Mouse (Mus musculus): ENCODE results near the gene Trappc6a.

The Trappc6a gene

DNA sequence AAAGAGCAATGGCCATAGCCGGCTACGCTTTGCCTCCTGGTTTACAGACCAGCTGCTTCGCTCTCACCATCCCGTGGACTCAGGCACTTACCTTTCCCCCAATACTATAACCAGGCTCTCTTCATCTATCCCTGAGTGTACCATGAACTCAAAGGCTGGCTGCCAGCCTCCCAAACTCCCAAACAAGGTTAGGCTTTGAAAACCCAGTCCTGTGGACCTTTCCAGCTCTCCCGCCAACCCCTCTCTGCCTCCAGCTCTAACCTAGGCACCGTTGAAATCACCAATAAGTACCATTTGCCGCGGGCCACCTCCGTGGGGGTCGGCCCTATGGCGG, 53.2 kb downstream of the Trappc6a start:
- no peak for DNase-seq (ENCODE audit: low spot score in 2 of 2)

- DNase-seq (ENCODE audit: low spot score in 2 of 2) = peak; percentile 81
These were observed 53.8 kb downstream of the Trappc6a start for GRCm38 (mm10) chr7:19561765-19562642.

DNA sequence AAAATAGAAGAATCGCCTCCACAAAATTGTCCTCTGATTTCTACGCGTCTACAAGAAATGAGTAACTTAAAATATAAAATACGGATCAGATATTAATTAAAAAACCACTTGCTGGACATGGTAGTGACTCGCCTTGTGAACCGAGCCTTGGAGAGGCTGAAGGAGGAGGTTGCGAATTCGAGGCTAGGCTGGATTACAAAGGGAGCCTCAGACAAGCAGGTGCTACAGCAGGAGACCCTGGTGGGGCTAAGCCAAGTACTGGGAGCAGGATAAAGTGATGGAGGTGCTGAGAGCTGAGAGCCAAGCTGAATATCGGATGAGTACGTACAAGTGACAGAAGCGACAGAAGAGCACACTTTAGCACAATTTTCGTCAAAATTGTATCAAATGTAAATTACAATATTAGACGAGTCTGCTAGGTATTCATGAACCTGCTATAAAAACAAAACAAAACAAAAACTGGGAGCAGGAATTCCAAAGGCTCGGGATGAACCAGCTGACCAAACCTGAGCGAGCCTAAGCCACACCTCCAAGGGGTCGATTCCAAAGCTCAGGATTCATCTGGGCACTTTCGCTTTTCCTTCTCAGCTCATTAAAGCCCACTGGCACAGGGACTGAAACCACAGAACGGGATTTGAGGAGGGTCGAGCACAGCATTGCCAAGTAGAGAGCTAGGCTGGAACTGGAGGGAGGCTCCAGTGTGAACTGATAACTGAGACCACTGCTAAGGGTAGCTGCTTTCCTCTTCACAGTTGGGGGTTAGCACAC, 54.6 kb downstream of the Trappc6a start, which contains the start of gene Ppp1r37:
Ppp1r37 (minus strand) TSS at position 434 of the 768 bp plus-strand sequence.
- no peak for DNase-seq (ENCODE audit: low spot score in 2 of 2)

GRCm38 (mm10) chr7:19563884-19564283, 55.7 kb downstream of the Trappc6a start:
- DNase-seq (ENCODE audit: low spot score in 2 of 2) = no peak

GRCm38 (mm10) chr7:19564455-19564854, 56.3 kb downstream of the Trappc6a start:
- DNase-seq (ENCODE audit: low spot score in 2 of 2) = no peak

All from frontal cortex, postnatal 14 days (tissue).